Mouse (Mus musculus) brain, embryonic 14.5 days (tissue): ENCODE results near the gene Ammecr1. TPM values are rescaled to one million over a fixed set of nuclear protein-coding genes. Genes with fewer than 3 reads are reported as not detected.

Experiments
- DNase-seq: peaks from one replicate; pipeline ENCODE4 v3.0.0-alpha.2; 2011; ENCODE audit warnings: low read depth
- CTCF ChIP-seq: fragments of 200-500 bp; IDR thresholded peaks from 2 replicates; pipeline ENCODE4 v1.5.1; 2012; ENCODE audit warnings: inconsistent platforms, mild to moderate bottlenecking, moderate library complexity, borderline replicate concordance; ENCODE audit not compliant: insufficient read depth, insufficient read length; ENCODE audit errors: extremely low read depth
- POLR2A ChIP-seq: fragments of 200-500 bp; IDR thresholded peaks from 2 replicates; pipeline ENCODE4 v1.6.1; 2012; ENCODE audit warnings: mild to moderate bottlenecking, inconsistent platforms, borderline replicate concordance; ENCODE audit not compliant: poor library complexity, insufficient read depth, insufficient read length, severe bottlenecking; ENCODE audit errors: extremely low read depth
- polyA plus RNA-seq: library from polyadenylated mRNA; depleted of rRNA; stranded (reverse); fragments of >200 nt; gene quantifications from 2 replicates; pipeline ENCODE4 v1.2.3, GENCODE M21; 2012

Ammecr1 gene
- polyA plus RNA-seq, 1 experiment = 3.6 TPM

DNA sequence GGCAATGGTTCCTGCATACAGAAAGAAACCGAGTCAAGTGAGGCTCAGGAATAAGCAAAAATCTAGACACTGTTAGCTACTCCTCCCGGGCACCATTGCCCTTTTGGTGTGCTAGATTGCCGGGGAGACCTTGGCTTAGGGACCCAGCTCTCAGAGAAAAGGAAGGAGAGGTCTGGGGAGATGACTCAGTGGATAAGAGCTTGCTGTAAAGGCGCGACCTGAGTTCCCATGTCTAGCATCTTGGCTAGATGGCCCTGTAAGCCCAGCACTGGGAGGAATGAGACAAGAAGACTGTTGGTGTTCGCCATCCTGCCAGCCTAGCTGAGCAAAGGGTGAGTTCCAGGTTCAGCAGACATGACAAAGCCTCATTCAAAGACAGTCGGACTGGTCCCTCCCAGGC, 127.1 kb downstream of the Ammecr1 start:
- TF ChIP-seq CTCF = no peak
- TF ChIP-seq POLR2A = no peak
- no peak for DNase-seq

DNA sequence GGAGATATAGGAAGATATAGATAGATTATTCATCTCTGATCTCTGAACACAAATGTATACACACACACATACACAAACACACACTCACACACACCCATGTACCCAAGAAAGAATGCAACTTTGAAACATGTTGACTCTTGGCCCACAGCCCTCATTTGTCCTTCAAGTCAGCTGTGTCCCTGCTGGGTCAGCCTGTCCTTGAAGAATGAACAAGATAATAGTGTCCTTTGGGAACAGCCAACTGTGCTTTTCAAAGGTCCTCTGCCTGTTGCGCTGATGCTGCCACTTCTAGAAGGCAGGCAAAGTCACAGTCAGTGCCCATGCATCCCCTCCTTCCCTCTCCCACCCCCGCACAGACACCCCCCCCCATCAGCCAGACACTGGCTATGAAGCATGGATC, 127.7 kb downstream of the Ammecr1 start:
- DNase-seq = no peak
- TF ChIP-seq CTCF (no peak), POLR2A (no peak)

DNA sequence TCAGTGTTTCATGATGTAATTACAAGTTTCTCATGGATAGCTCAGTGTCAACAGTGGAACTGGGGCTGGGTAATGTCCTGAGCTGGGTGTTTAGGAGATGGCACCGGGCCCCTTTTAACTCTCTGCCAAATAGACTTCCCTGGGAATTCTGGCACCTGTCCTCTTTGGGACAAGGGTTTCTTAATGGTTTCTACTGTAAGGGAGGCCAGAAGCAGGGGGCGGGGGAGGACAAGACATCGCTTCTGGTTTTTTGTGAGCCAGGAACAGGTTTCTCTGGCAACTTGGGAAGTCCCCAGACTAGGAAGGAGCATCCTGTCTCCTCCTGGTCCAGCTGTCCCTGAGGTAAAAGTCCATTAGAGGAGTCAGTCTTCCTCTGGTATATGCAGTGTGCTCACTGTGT, 129.2 kb downstream of the Ammecr1 start:
- TF ChIP-seq POLR2A = no peak
- TF ChIP-seq CTCF = no peak
- DNase-seq = no peak

DNA sequence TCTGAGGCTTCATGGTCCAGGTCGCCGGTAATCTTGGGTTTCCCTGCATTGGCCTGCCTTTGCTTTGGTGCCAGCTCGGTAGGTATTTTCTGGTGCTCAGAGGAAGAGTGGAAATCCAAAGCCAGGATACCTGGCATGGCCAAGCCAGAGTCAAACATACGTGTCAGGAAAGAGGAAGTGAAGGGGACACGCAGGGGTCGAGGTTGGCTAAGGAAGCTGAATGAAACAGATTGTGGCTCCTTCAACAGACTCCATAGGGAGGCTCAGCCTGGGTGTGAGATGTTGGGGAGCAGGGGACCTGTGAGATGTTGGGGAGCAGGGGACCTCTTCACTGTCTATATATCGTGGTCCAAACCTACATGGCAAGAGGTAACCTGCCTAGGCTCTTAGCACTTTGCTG, 130.1 kb downstream of the Ammecr1 start:
- TF ChIP-seq CTCF (no peak), POLR2A (no peak)

DNA sequence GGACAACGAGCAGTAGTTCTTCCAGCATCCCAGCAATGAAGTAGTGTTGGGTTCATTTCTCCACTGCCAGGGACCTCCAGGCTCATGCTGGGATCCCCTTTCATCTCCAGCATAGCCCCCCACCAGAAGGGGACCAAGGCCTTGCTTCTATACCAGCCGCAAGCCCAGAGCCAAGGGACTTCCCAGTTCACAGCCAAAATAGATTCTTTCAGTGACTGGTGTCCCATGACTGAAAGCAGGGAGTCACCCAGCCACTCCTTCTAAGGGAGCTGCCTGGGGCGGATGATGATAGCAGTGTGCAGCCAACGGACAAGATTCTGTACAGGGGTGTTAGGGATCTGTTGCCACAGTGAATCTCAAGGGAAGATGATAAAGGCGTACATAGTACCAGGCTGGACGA, 131.7 kb downstream of the Ammecr1 start:
- DNase-seq = no peak
- TF ChIP-seq CTCF (no peak), POLR2A (no peak)

More for the DNA sequence above, 130.1 kb downstream of the Ammecr1 start:
- DNase-seq = no peak

DNA sequence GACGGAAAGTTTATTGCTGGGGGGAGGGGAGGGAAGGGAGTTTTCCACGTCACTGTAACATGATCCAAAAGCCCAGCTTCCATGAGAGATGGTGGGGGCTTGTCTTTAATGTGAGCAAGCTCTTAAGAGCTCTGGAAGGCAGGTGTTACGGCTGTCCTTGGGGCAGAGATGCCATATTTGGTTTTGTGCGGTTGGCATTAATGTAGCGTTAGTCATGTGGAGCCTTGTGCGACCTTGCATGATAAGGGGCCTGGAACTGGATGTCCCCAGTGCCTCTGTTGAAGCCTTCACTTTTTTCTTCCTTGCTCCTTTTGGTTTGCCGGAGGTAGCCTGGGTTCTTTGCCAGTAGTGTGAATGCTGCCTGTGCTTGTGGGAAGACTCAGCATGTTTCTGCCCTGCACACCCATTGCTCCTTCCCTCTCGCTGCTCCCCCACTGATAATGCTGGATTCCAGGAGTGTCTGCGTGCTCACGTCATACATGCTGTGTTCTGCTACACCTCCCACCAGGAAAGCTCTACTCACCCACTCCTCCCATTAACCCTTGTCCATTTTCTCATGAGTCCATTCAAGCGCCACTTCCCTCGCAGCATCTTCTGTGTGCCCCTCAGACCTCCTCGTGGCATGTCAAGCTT, 133.2 kb downstream of the Ammecr1 start:
- TF ChIP-seq CTCF (no peak), POLR2A (no peak)
- no peak for DNase-seq

DNA sequence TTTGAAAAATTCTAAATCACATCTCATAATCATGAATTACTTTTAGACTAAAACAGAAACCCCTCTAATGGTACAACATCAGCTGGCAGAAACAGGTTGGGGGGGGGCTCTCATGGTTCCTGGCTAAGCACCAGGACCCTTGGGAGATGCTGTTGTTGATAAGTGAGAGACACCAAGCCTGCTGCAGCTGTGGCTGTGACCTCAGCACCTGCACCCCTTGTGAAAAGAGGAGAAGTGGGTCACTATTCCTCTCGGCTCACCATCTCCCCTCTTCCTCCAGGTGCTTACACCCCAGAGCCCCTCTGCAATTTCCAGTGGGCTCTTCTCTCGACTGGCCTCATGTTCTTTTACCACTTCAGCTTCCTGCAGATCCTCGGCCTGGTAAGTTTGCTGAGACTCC, 134.3 kb downstream of the Ammecr1 start:
- TF ChIP-seq CTCF (no peak), POLR2A (no peak)
- no peak for DNase-seq

DNA sequence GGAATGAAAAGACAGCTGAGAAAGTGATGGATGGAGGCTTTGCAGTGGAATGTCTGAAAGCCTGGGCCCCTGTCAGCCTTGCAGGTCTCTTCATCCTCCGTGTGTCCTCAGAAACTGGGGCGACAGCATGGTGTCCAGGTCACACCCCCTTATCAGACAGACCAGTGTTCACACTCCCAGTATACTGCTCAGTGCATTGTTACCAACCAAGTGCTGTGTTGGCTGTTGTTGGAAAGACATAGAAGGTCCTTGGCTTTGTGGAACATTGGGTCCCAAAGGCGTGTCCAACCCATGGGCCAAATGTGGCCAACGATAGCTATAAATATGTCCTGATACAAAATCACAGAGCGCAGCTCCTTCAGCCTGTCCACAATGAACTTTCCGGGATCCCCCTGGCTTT, 136.0 kb downstream of the Ammecr1 start:
- TF ChIP-seq CTCF (no peak), POLR2A (no peak)
- DNase-seq = no peak

DNA sequence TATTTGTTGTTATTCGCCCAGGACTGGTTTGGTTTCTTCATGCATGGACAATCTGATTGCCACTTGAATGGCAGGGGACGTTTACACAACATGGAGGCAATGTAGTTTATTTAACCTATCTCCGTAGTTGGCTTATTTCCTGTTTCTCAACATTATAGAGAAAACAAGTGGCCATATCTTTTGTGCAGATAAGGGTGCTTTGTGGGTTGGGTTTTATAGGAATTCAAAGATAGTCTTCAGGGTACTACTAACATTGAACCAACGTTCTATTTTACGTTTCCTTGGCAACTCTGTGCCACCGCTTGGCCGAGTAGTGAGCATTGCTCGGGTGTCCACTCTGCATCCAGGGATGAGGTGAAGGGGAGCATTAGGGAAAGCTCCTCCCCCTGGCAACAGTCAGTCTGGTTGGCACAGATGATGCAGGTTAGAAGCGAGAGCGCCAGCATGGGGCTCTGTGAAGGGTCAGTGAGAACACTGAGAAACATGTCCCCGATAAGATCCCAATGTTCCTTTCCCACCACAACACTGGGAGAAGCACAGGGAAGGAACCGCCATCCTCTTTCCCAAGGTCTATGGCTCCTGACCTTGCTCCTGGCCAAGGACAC, 136.6 kb downstream of the Ammecr1 start:
- DNase-seq = no peak
- TF ChIP-seq CTCF (no peak), POLR2A (no peak)

DNA sequence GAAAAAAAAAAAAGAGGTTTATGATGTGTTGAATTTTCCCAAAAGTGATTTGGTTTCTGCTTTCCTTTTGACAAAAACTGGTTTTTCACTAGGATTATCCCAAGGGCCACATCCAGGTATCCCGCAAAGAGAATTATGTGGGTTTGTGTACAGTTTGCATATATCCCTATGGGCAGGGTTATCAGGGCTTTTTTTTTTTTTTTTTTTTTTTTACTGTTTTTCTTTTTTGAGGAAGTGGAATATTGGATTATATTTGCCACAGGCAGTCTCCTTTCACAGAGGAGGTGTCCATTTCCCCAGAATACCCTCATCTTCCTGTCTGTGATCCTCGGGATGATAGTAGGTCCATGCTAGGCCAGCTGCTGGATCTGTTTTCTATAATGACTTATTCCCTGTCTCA, 137.3 kb downstream of the Ammecr1 start:
- no peak for DNase-seq
- no peak for TF ChIP-seq POLR2A
- TF ChIP-seq CTCF = no peak

DNA sequence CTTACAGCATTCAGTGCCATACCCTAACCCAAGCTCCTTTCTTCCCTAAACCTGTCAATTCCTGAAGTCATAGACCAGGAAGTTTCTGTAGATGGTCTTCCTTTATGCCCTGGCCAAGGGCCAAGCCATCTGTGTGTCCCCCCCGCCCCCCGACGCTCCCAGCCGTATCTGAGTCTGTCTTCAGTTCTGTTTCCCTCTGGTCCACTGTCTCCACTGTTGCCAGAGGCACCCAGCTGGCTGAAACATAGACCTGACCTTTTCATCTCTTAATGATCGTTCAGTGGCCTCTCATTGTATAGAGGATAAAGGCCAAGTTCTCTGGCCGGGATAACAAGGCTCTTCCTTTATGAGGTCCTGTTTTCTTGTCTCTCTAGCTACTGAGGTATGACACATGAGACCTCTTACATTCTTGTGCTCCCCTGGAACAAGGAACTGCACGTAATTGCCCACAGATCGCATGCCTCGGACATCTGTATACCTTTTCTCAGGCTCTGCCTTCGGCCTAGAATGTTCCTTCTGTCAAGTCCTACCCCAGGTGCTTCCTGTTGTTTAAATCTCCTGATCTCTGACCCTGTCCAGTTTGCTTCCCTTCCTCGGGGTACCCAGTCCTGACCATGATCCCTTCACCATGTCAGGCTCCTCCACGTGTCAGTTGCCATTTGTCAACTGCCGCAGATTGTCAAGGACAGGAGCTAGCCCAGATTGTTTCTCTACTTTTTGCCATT, 138.2 kb downstream of the Ammecr1 start:
- TF ChIP-seq POLR2A = no peak
- TF ChIP-seq CTCF = no peak
- no peak for DNase-seq
